Mouse (Mus musculus) liver, embryonic 13.5 days (tissue): ENCODE results near the gene Dusp18. TPM values are rescaled to one million over a fixed set of nuclear protein-coding genes. Genes with fewer than 3 reads are reported as not detected.
A peak's percentile ranks its signal among the peaks of the same experiment; 100 is the strongest.

Source experiments
- ATAC-seq: fragments of 200-750 bp; cut with Nextera tagmentation; 2 replicates; pipeline ENCODE4 v1.8.0; 2017; ENCODE audit warnings: low read depth, mild to moderate bottlenecking, moderate number of reproducible peaks, moderate library complexity
- DNase-seq: peaks from one replicate; pipeline ENCODE4 v3.0.0; 2022
- H3K27ac ChIP-seq: fragments of 300-500 bp; sonication (generic); 2 replicates; pipeline ENCODE4 v1.5.1; 2015; ENCODE audit warnings: moderate library complexity, mild to moderate bottlenecking, inconsistent platforms
- H3K27me3 ChIP-seq: fragments of 300-500 bp; sonication (generic); 2 replicates; pipeline ENCODE4 v1.6.1; 2015; ENCODE audit warnings: mild to moderate bottlenecking, inconsistent platforms
- H3K36me3 ChIP-seq: fragments of 300-500 bp; sonication (generic); 2 replicates; pipeline ENCODE4 v1.6.1; 2015; ENCODE audit warnings: mild to moderate bottlenecking, inconsistent platforms
- H3K4me1 ChIP-seq: fragments of 300-500 bp; sonication (generic); replicated peaks from 2 replicates; pipeline ENCODE4 v1.6.1; 2015; ENCODE audit warnings: inconsistent platforms
- H3K4me2 ChIP-seq: fragments of 300-500 bp; sonication (generic); 2 replicates; pipeline ENCODE4 v1.6.1; 2015; ENCODE audit warnings: inconsistent platforms, mild to moderate bottlenecking, moderate library complexity
- H3K4me3 ChIP-seq: fragments of 300-500 bp; sonication (generic); replicated peaks from 2 replicates; pipeline ENCODE4 v1.5.1; 2015; ENCODE audit warnings: mild to moderate bottlenecking, inconsistent platforms
- H3K9ac ChIP-seq: fragments of 300-500 bp; sonication (generic); 2 replicates; pipeline ENCODE4 v1.6.1; 2015; ENCODE audit warnings: mild to moderate bottlenecking, inconsistent platforms
- H3K9me3 ChIP-seq: fragments of 300-500 bp; sonication (generic); replicated peaks from 2 replicates; pipeline ENCODE4 v1.6.1; 2016; ENCODE audit warnings: inconsistent platforms
- WGBS: fragments of 180-500 bp; shearing (Covaris S2); methylation state at CpG from one replicate; pipeline ENCODE4 v1.1.7; 2015; ENCODE audit not compliant: insufficient replicate concordance; 5-methylcytosine and 5-hydroxymethylcytosine counted together
- polyA plus RNA-seq: library from polyadenylated mRNA; unstranded; fragments of >200 nt; fragmentation: Nextera tagmentation; extraction: Ambion mirVana; gene quantifications from 2 replicates; pipeline ENCODE4 v1.2.1, GENCODE M21; 2015

Gene Dusp18
- polyA plus RNA-seq, 1 experiment from 2014 or later = 0.48 TPM

- Histone ChIP-seq H3K4me2 (peak within 1 kb of the TSS; percentile 66), H3K27ac (no peak within 1 kb of the TSS; the same call in 1 of the 2 replicates), H3K27me3 (no peaks in the 10 kb centered on the region), H3K9me3 (no peaks in the 10 kb centered on the region), H3K4me3 (peak within 1 kb of the TSS; percentile 55), H3K36me3 (no peaks in the 10 kb centered on the region), H3K4me1 (peaks cover 22% of the 10 kb centered on the region), H3K9ac (peak within 1 kb of the TSS; percentile 53)
- DNase-seq = peak; percentile 67
- WGBS = under 1% methylated on average over 26 of the region's 26 CpGs
- ATAC-seq = peak; percentile 82
Measured at GRCm38 (mm10) chr11:3931511-3932211, 36.6 kb downstream of the Dusp18 start, which contains the start of gene Tcn2. Gene Tcn2 (minus strand): TSS chr11:3932159.

- Histone ChIP-seq H3K27me3 (0 out of 2 replicates have a peak, but pooled peaks cover 5% of the 10 kb centered on the region), H3K4me2 (no peak overlapping the region), H3K4me3 (no peak overlapping the region), H3K27ac (no peak overlapping the region), H3K4me1 (peaks cover 22% of the 10 kb centered on the region), H3K9me3 (no peaks in the 10 kb centered on the region), H3K36me3 (no peaks in the 10 kb centered on the region), H3K9ac (no peak overlapping the region)
- WGBS = 69% methylated on average over 9 of the region's 9 CpGs
- ATAC-seq (no peak), DNase-seq (no peak)
Measured at GRCm38 (mm10) chr11:3933756-3934285, 38.8 kb downstream of the Dusp18 start.

- H3K36me3 ChIP-seq = no peaks in the 10 kb centered on the region
- ATAC-seq (no peak), DNase-seq (no peak)
- H3K4me3 ChIP-seq = no peak overlapping the region
- H3K4me2 ChIP-seq = no peak overlapping the region
- H3K9ac ChIP-seq = no peak overlapping the region
- 0 out of 2 replicates have a peak, but pooled peaks cover 5% of the 10 kb centered on the region for H3K27me3 ChIP-seq
- H3K4me1 ChIP-seq = peaks cover 21% of the 10 kb centered on the region
- H3K27ac ChIP-seq = no peak overlapping the region
- no peaks in the 10 kb centered on the region for H3K9me3 ChIP-seq
- 63% methylated on average over 4 of the region's 4 CpGs for WGBS
Measured at GRCm38 (mm10) chr11:3935135-3935534, 40.1 kb downstream of the Dusp18 start.

GRCm38 (mm10) chr11:3936318-3936717 lies 41.3 kb downstream of the Dusp18 start:
- H3K27ac ChIP-seq = no peak overlapping the region
- H3K9me3 ChIP-seq = no peaks in the 10 kb centered on the region
- H3K9ac ChIP-seq = no peak overlapping the region
- H3K4me2 ChIP-seq = no peak overlapping the region
- H3K36me3 ChIP-seq = no peaks in the 10 kb centered on the region
- H3K4me1 ChIP-seq = peaks cover 14% of the 10 kb centered on the region
- WGBS = 75% methylated on average over 3 of the region's 3 CpGs
- H3K4me3 ChIP-seq = no peak overlapping the region
- 0 out of 2 replicates have a peak, but pooled peaks cover 5% of the 10 kb centered on the region for H3K27me3 ChIP-seq
- DNase-seq = no peak
- no peak for ATAC-seq

- DNase-seq (no peak), ATAC-seq (no peak)
- Histone ChIP-seq H3K27ac (no peak overlapping the region), H3K4me1 (0 out of 2 replicates have a peak, but pooled peaks cover 3% of the 10 kb centered on the region), H3K27me3 (0 out of 2 replicates have a peak, but pooled peaks cover 5% of the 10 kb centered on the region), H3K9ac (no peak overlapping the region), H3K4me3 (no peak overlapping the region), H3K4me2 (no peak overlapping the region), H3K9me3 (no peaks in the 10 kb centered on the region), H3K36me3 (no peaks in the 10 kb centered on the region)
- WGBS = 68% methylated on average over 13 of the region's 13 CpGs
Measured at GRCm38 (mm10) chr11:3937321-3937874, 42.4 kb downstream of the Dusp18 start.

GRCm38 (mm10) chr11:3941371-3941770 lies 46.3 kb downstream of the Dusp18 start:
- no peak for ATAC-seq
- Histone ChIP-seq H3K9ac (no peak overlapping the region), H3K4me2 (no peak overlapping the region), H3K27ac (no peak overlapping the region), H3K36me3 (no peaks in the 10 kb centered on the region), H3K9me3 (no peaks in the 10 kb centered on the region), H3K4me3 (no peak overlapping the region), H3K4me1 (no peaks in the 10 kb centered on the region), H3K27me3 (peaks cover 18% of the 10 kb centered on the region)
- no peak for DNase-seq
- 71% methylated on average over 7 of the region's 7 CpGs for WGBS

- DNase-seq = no peak
- Histone ChIP-seq H3K4me3 (no peak overlapping the region), H3K27me3 (peaks cover 15% of the 10 kb centered on the region), H3K27ac (no peak overlapping the region), H3K4me2 (no peak overlapping the region), H3K9me3 (no peaks in the 10 kb centered on the region), H3K36me3 (no peaks in the 10 kb centered on the region), H3K4me1 (no peaks in the 10 kb centered on the region), H3K9ac (no peak overlapping the region)
- ATAC-seq = no peak
- WGBS = 9% methylated on average over 1 of the region's 1 CpGs
Measured at GRCm38 (mm10) chr11:3946386-3946785, 51.3 kb downstream of the Dusp18 start.

Other genes with a start within 250 kb of the Dusp18 start
- gene Morc2a, start 246.0 kb upstream of the Dusp18 start, polyA plus RNA-seq = 6.9 and 8.6 TPM in 2 replicates
- gene Osbp2, start 31.3 kb upstream of the Dusp18 start, polyA plus RNA-seq = 0.18 and 0.27 TPM in 2 replicates
- 0.03 TPM in 1 of 2 replicates, not detected in the other for gene 4921536K21Rik, start 142 bp upstream of the Dusp18 start, polyA plus RNA-seq
- gene Slc35e4, start 19.4 kb downstream of the Dusp18 start, polyA plus RNA-seq = 0.45 and 0.68 TPM in 2 replicates
- 14.8 and 15.9 TPM in 2 replicates for gene Tcn2, start 36.9 kb downstream of the Dusp18 start, polyA plus RNA-seq
- gene Pes1, start 68.7 kb downstream of the Dusp18 start, polyA plus RNA-seq = 60.0 and 69.4 TPM in 2 replicates
- gene 4930556J24Rik, start 81.5 kb downstream of the Dusp18 start, polyA plus RNA-seq = 0.13 TPM in 1 of 2 replicates, not detected in the other
- 0.76 and 0.78 TPM in 2 replicates for gene Gal3st1, start 88.4 kb downstream of the Dusp18 start, polyA plus RNA-seq
- gene Sec14l4, start 136.2 kb downstream of the Dusp18 start, polyA plus RNA-seq = 0.96 and 1.2 TPM in 2 replicates
- gene Sec14l3, start 169.6 kb downstream of the Dusp18 start, polyA plus RNA-seq = not detected in 2 replicates
- gene Mtfp1, start 200.2 kb downstream of the Dusp18 start, polyA plus RNA-seq = 32.2 and 33.9 TPM in 2 replicates
- 5.8 and 7.0 TPM in 2 replicates for gene Sec14l2, start 228.2 kb downstream of the Dusp18 start, polyA plus RNA-seq
- 5.6 and 6.1 TPM in 2 replicates for gene Rnf215, start 240.0 kb downstream of the Dusp18 start, polyA plus RNA-seq